Mouse (Mus musculus) hindbrain, embryonic 14.5 days (tissue): ENCODE results near the gene 1700029P11Rik. TPM values are rescaled to one million over a fixed set of nuclear protein-coding genes. Genes with fewer than 3 reads are reported as not detected.

ENCODE experiments used
- ATAC-seq: fragments of 200-750 bp; cut with Nextera tagmentation; 2 replicates; pipeline ENCODE4 v1.8.0; 2017; ENCODE audit warnings: moderate number of reproducible peaks, mild to moderate bottlenecking, moderate TSS enrichment, moderate library complexity; ENCODE audit not compliant: low FRiP score
- DNase-seq: peaks from one replicate; pipeline ENCODE4 v3.0.0-alpha.2; 2015; ENCODE audit warnings: low spot score
- H3K27ac ChIP-seq: fragments of 300-500 bp; sonication (generic); 2 replicates; pipeline ENCODE4 v1.5.1; 2014; ENCODE audit warnings: mild to moderate bottlenecking, moderate library complexity
- H3K27me3 ChIP-seq: fragments of 300-500 bp; sonication (generic); 2 replicates; pipeline ENCODE4 v1.6.1; 2014; ENCODE audit warnings: mild to moderate bottlenecking, low read length, mixed read lengths; ENCODE audit not compliant: control insufficient read depth, insufficient read depth
- H3K36me3 ChIP-seq: fragments of 300-500 bp; sonication (generic); replicated peaks from 2 replicates; pipeline ENCODE4 v1.6.1; 2014; ENCODE audit not compliant: control insufficient read depth, insufficient read depth
- H3K4me1 ChIP-seq: fragments of 300-500 bp; sonication (generic); replicated peaks from 2 replicates; pipeline ENCODE4 v1.6.1; 2014; ENCODE audit warnings: antibody characterized with exemption, low read length, mixed read lengths; ENCODE audit not compliant: control insufficient read depth, insufficient read depth
- H3K4me2 ChIP-seq: fragments of 300-500 bp; sonication (generic); replicated peaks from 2 replicates; pipeline ENCODE4 v1.6.1; 2014; ENCODE audit warnings: mild to moderate bottlenecking, moderate library complexity
- H3K4me3 ChIP-seq: fragments of 300-500 bp; sonication (generic); replicated peaks from 2 replicates; pipeline ENCODE4 v1.5.1; 2014; ENCODE audit warnings: mild to moderate bottlenecking, low read length
- H3K9ac ChIP-seq: fragments of 300-500 bp; sonication (generic); 2 replicates; pipeline ENCODE4 v1.6.1; 2014
- H3K9me3 ChIP-seq: fragments of 300-500 bp; sonication (generic); 2 replicates; pipeline ENCODE4 v1.6.1; 2016; ENCODE audit warnings: low read length; ENCODE audit not compliant: control insufficient read depth
- WGBS: fragments of 180-500 bp; shearing (Covaris S2); extraction: QIAGEN DNeasy Blood & Tissue Kit; methylation state at CpG from one replicate; pipeline ENCODE4 v1.1.7; 2014; 5-methylcytosine and 5-hydroxymethylcytosine counted together
- polyA plus RNA-seq: library from polyadenylated mRNA; unstranded; fragments of >200 nt; fragmentation: Nextera tagmentation; extraction: Ambion mirVana; gene quantifications from 2 replicates; pipeline ENCODE4 v1.2.1, GENCODE M21; 2014

The 1700029P11Rik gene
- polyA plus RNA-seq, 1 experiment from 2014 or later: not detected

- H3K4me2 ChIP-seq: no peak overlapping the region
- no peak overlapping the region for H3K9ac ChIP-seq
- peaks cover 59% of the 10 kb centered on the region for H3K36me3 ChIP-seq
- H3K4me3 ChIP-seq: no peak overlapping the region
- ATAC-seq: no peak
- 95% methylated on average over 9 of the region's 9 CpGs for whole genome bisulfite sequencing
- H3K27me3 ChIP-seq: no peaks in the 10 kb centered on the region
- H3K27ac ChIP-seq: no peak overlapping the region
- no peak for DNase-seq
- H3K9me3 ChIP-seq: no peaks in the 10 kb centered on the region
- no peaks in the 10 kb centered on the region for H3K4me1 ChIP-seq
These were observed 26.2 kb upstream of the 1700029P11Rik start for GRCm38 (mm10) chr15:81954151-81954583.

GRCm38 (mm10) chr15:81954716-81955115 lies 25.6 kb upstream of the 1700029P11Rik start:
- H3K4me1 ChIP-seq: no peaks in the 10 kb centered on the region
- H3K4me2 ChIP-seq: no peak overlapping the region
- DNase-seq (no peak), ATAC-seq (no peak)
- H3K27me3 ChIP-seq: no peaks in the 10 kb centered on the region
- peaks cover 54% of the 10 kb centered on the region for H3K36me3 ChIP-seq
- H3K27ac ChIP-seq: no peak overlapping the region
- H3K9ac ChIP-seq: no peak overlapping the region
- H3K4me3 ChIP-seq: no peak overlapping the region
- 95% methylated on average over 6 of the region's 6 CpGs for WGBS
- no peaks in the 10 kb centered on the region for H3K9me3 ChIP-seq

- Histone ChIP-seq H3K27me3 (no peaks in the 10 kb centered on the region), H3K9ac (no peak overlapping the region), H3K9me3 (no peaks in the 10 kb centered on the region), H3K4me1 (no peaks in the 10 kb centered on the region), H3K4me2 (no peak overlapping the region), H3K4me3 (no peak overlapping the region), H3K27ac (no peak overlapping the region), H3K36me3 (peaks cover 47% of the 10 kb centered on the region)
- ATAC-seq (no peak), DNase-seq (no peak)
- 93% methylated on average over 15 of the region's 15 CpGs for WGBS
These were observed 24.9 kb upstream of the 1700029P11Rik start for GRCm38 (mm10) chr15:81955414-81955813.

- H3K9ac ChIP-seq: no peak overlapping the region
- no peaks in the 10 kb centered on the region for H3K4me1 ChIP-seq
- 59% methylated on average over 8 of the region's 8 CpGs for WGBS
- no peak for ATAC-seq
- no peaks in the 10 kb centered on the region for H3K9me3 ChIP-seq
- no peak overlapping the region for H3K27ac ChIP-seq
- peaks cover 36% of the 10 kb centered on the region for H3K36me3 ChIP-seq
- H3K27me3 ChIP-seq: no peaks in the 10 kb centered on the region
- H3K4me3 ChIP-seq: no peak overlapping the region
- H3K4me2 ChIP-seq: no peak overlapping the region
- no peak for DNase-seq
These were observed 23.9 kb upstream of the 1700029P11Rik start for GRCm38 (mm10) chr15:81956457-81956856.

GRCm38 (mm10) chr15:81957598-81957997 lies 22.7 kb upstream of the 1700029P11Rik start:
- Histone ChIP-seq H3K4me2 (no peak overlapping the region), H3K9ac (no peak overlapping the region), H3K36me3 (peaks cover 25% of the 10 kb centered on the region), H3K27ac (no peak overlapping the region), H3K9me3 (no peaks in the 10 kb centered on the region), H3K4me1 (no peaks in the 10 kb centered on the region), H3K4me3 (no peak overlapping the region), H3K27me3 (no peaks in the 10 kb centered on the region)
- ATAC-seq: no peak
- DNase-seq: no peak
- 89% methylated on average over 11 of the region's 11 CpGs for WGBS

GRCm38 (mm10) chr15:81958906-81959305 lies 21.4 kb upstream of the 1700029P11Rik start:
- DNase-seq: no peak
- no peaks in the 10 kb centered on the region for H3K4me1 ChIP-seq
- WGBS: 97% methylated on average over 3 of the region's 3 CpGs
- H3K36me3 ChIP-seq: peaks cover 21% of the 10 kb centered on the region
- H3K4me2 ChIP-seq: peak overlapping the region; percentile 4; the same call in 1 of the 2 replicates
- no peaks in the 10 kb centered on the region for H3K9me3 ChIP-seq
- no peaks in the 10 kb centered on the region for H3K27me3 ChIP-seq
- ATAC-seq: no peak
- H3K27ac ChIP-seq: no peak overlapping the region
- 0 out of 2 replicates have a peak overlapping the region, but pooled peaks have one; percentile 11 for H3K9ac ChIP-seq
- no peak overlapping the region for H3K4me3 ChIP-seq

- no peaks in the 10 kb centered on the region for H3K27me3 ChIP-seq
These were observed 19.9 kb upstream of the 1700029P11Rik start, which contains the start of gene Pmm1 for GRCm38 (mm10) chr15:81960171-81961077. Gene Pmm1 (minus strand): TSS chr15:81960930.

GRCm38 (mm10) chr15:81961078-81961451 lies 19.3 kb upstream of the 1700029P11Rik start:
- no peak for DNase-seq
- WGBS: 4% methylated on average over 6 of the region's 8 CpGs
- Histone ChIP-seq H3K36me3 (peaks cover 2% of the 10 kb centered on the region), H3K27ac (no peak overlapping the region), H3K27me3 (no peaks in the 10 kb centered on the region), H3K4me1 (no peaks in the 10 kb centered on the region), H3K9ac (no peak overlapping the region; the same call in 1 of the 2 replicates), H3K4me3 (peak overlapping the region; percentile 71), H3K9me3 (no peaks in the 10 kb centered on the region), H3K4me2 (peak overlapping the region; percentile 96)
- no peak for ATAC-seq

More at GRCm38 (mm10) chr15:81960171-81961077, 19.9 kb upstream of the 1700029P11Rik start, which contains the start of gene Pmm1:
- Histone ChIP-seq H3K4me3 (peak within 1 kb of the TSS; percentile 71), H3K27ac (peak within 1 kb of the TSS; percentile 90), H3K36me3 (peaks cover 7% of the 10 kb centered on the region), H3K4me2 (peak within 1 kb of the TSS; percentile 96), H3K9ac (peak within 1 kb of the TSS; percentile 85), H3K4me1 (no peaks in the 10 kb centered on the region), H3K9me3 (no peaks in the 10 kb centered on the region)
- DNase-seq (peak; percentile 98), ATAC-seq (peak; percentile 97)
- WGBS: under 1% methylated on average over 77 of the region's 77 CpGs

- Histone ChIP-seq H3K27me3 (no peaks in the 10 kb centered on the region), H3K27ac (no peak overlapping the region), H3K4me3 (no peak overlapping the region), H3K9ac (no peak overlapping the region), H3K4me1 (no peaks in the 10 kb centered on the region), H3K9me3 (no peaks in the 10 kb centered on the region), H3K36me3 (no peaks in the 10 kb centered on the region), H3K4me2 (no peak overlapping the region)
- DNase-seq (no peak), ATAC-seq (no peak)
- 75% methylated on average over 1 of the region's 1 CpGs for WGBS
These were observed 16.1 kb upstream of the 1700029P11Rik start for GRCm38 (mm10) chr15:81964262-81964661.
